ENCODE assay signal across 13 mouse cellular contexts in the genomic region with DNA sequence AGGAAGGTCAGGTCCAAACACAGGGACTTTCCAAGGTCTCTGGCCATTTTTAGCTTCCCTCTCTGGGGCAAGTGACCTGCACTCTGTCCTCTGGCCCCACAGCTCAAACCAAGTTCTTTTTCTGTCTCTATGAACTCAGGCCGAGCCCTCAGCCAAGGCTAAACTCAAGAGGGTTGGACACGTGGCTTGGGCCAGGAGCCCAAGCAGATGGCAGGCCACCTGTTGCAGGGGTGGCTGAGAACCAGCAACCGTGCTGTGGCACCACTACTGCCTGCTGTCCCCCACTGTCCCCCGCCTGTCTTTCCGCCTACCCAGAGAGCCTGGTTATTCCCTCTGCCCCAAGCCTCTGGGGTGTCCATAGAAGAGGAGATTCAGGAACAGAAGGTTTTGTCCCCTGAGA. TPM values are rescaled to one million over a fixed set of nuclear protein-coding genes. Genes with fewer than 3 reads are reported as not detected.
DNase-seq lines count a peak whose midpoint lies in the region; ATAC-seq and TF ChIP-seq lines count a peak whose summit lies in the region.
"Had no signal": no experiment of that assay in that cellular context is flagged by ENCODE, and none has a peak within 500 bp of the region (broad histone marks: within the 10 kb centered on the region; RNA-seq: fewer than 3 reads in every experiment).

No protein-coding gene starts in this region.

- intact Hi-C loops in gastrocnemius, adult 2 months (cut with DNase I): loop anchor here (1.0 to 10.0 kb wide), 2 partner anchors 14 to 51 kb away; partner anchors contain the start of gene Gse1

- H3K27ac ChIP-seq in forebrain, embryonic 14.5 days (ENCODE audit: low read depth, low read length): no peak overlapping the region
- H3K27ac ChIP-seq in forebrain, embryonic 15.5 days (replicated peaks): no peak overlapping the region
- no peak overlapping the region for H3K27ac ChIP-seq in midbrain, postnatal 0 days (ENCODE audit: low read depth, low read length)
- no peak overlapping the region for H3K27ac ChIP-seq in midbrain, embryonic 13.5 days
- H3K27ac ChIP-seq in gastrocnemius, adult 2 months: peak overlapping the region; percentile 75
- H3K27ac ChIP-seq in limb, embryonic 12.5 days: peak overlapping the region; percentile 35; the same call in 1 of the 2 replicates
- H3K27ac ChIP-seq: embryonic facial prominence, embryonic 12.5 days; kidney, postnatal 0 days had no signal

- H3K4me3 ChIP-seq in forebrain, embryonic 14.5 days (ENCODE audit: low read depth, low read length): no peak overlapping the region
- no peak overlapping the region for H3K4me3 ChIP-seq in forebrain, embryonic 15.5 days
- no peak overlapping the region for H3K4me3 ChIP-seq in midbrain, postnatal 0 days (ENCODE audit: low read depth, low read length)
- H3K4me3 ChIP-seq in midbrain, embryonic 13.5 days (replicated peaks): no peak overlapping the region
- no peak overlapping the region for H3K4me3 ChIP-seq in gastrocnemius, adult 2 months
- no peak overlapping the region for H3K4me3 ChIP-seq in limb, embryonic 12.5 days (replicated peaks)
- H3K4me3 ChIP-seq: embryonic facial prominence, embryonic 12.5 days had no signal

- DNase-seq in forebrain, embryonic 14.5 days (ENCODE audit: low spot score): peak; percentile 65
- peak; percentile 75 for DNase-seq in midbrain, postnatal 0 days (ENCODE audit: low spot score)
- DNase-seq in gastrocnemius, adult 2 months: peak; percentile 93
- no peak for DNase-seq in ovary, adult 18-20 months (ENCODE audit: low spot score)
- DNase-seq: midbrain, embryonic 14.5 days had no signal

- TF ChIP-seq CTCF in midbrain, postnatal 0 days (IDR thresholded peaks at IDR 0.05): no peak
- no peak for TF ChIP-seq CTCF in gastrocnemius, adult 2 months (IDR thresholded peaks at IDR 0.05)

- no peak overlapping the region for H3K4me2 ChIP-seq in forebrain, embryonic 14.5 days (ENCODE audit: low read length)
- H3K4me2 ChIP-seq in forebrain, embryonic 15.5 days (replicated peaks): no peak overlapping the region
- no peak overlapping the region for H3K4me2 ChIP-seq in midbrain, postnatal 0 days (ENCODE audit: low read depth, low read length, poor library complexity, severe bottlenecking)
- H3K4me2 ChIP-seq in midbrain, embryonic 13.5 days (replicated peaks): no peak overlapping the region
- H3K4me2 ChIP-seq in limb, embryonic 12.5 days: no peak overlapping the region
- H3K4me2 ChIP-seq: embryonic facial prominence, embryonic 12.5 days had no signal

- 0 out of 2 replicates have a peak, but pooled peaks cover 4% of the 10 kb centered on the region for H3K4me1 ChIP-seq in forebrain, embryonic 14.5 days (ENCODE audit: control insufficient read depth, insufficient read depth, low read length)
- H3K4me1 ChIP-seq in forebrain, embryonic 15.5 days: peaks cover 29% of the 10 kb centered on the region
- no peaks in the 10 kb centered on the region; the same call in 1 of the 2 replicates for H3K4me1 ChIP-seq in midbrain, postnatal 0 days (ENCODE audit: insufficient read depth, low read length)
- peaks cover 52% of the 10 kb centered on the region for H3K4me1 ChIP-seq in midbrain, embryonic 13.5 days (replicated peaks)
- H3K4me1 ChIP-seq in limb, embryonic 12.5 days (replicated peaks): peaks cover 62% of the 10 kb centered on the region

- ATAC-seq in forebrain, embryonic 14.5 days: no peak
- ATAC-seq in forebrain, embryonic 15.5 days (replicated peaks): no peak
- ATAC-seq in midbrain, postnatal 0 days (ENCODE audit: low FRiP score): no peak
- ATAC-seq in midbrain, embryonic 13.5 days: no peak
- ATAC-seq in limb, embryonic 12.5 days (ENCODE audit: insufficient number of reproducible peaks, insufficient read depth, low FRiP score, low TSS enrichment, low read depth): no peak
- ATAC-seq in megakaryocyte-erythroid progenitor cell, adult 5-6 weeks (replicated peaks; ENCODE audit: low FRiP score, low TSS enrichment, poor library complexity, severe bottlenecking): no peak

- H3K9me3 ChIP-seq in forebrain, embryonic 14.5 days (replicated peaks; ENCODE audit: control insufficient read depth, low read length): no peaks in the 10 kb centered on the region
- no peaks in the 10 kb centered on the region for H3K9me3 ChIP-seq in forebrain, embryonic 15.5 days
- no peaks in the 10 kb centered on the region for H3K9me3 ChIP-seq in midbrain, postnatal 0 days (ENCODE audit: low read length)
- H3K9me3 ChIP-seq in midbrain, embryonic 13.5 days: no peaks in the 10 kb centered on the region
- H3K9me3 ChIP-seq in limb, embryonic 12.5 days: no peaks in the 10 kb centered on the region
- H3K9me3 ChIP-seq: embryonic facial prominence, embryonic 12.5 days had no signal

- no peaks in the 10 kb centered on the region for H3K36me3 ChIP-seq in forebrain, embryonic 14.5 days (ENCODE audit: control insufficient read depth, insufficient read depth, low read length)
- H3K36me3 ChIP-seq in forebrain, embryonic 15.5 days: no peaks in the 10 kb centered on the region
- H3K36me3 ChIP-seq in midbrain, postnatal 0 days (ENCODE audit: insufficient read depth, low read length): no peaks in the 10 kb centered on the region
- H3K36me3 ChIP-seq in midbrain, embryonic 13.5 days: no peaks in the 10 kb centered on the region
- H3K36me3 ChIP-seq in limb, embryonic 12.5 days: no peaks in the 10 kb centered on the region
- H3K36me3 ChIP-seq: embryonic facial prominence, embryonic 12.5 days had no signal

- WGBS in forebrain, embryonic 14.5 days: 59% methylated on average over 5 of the region's 5 CpGs
- 49% methylated on average over 5 of the region's 5 CpGs for WGBS in forebrain, embryonic 15.5 days
- 61% methylated on average over 5 of the region's 5 CpGs for WGBS in midbrain, postnatal 0 days
- WGBS in midbrain, embryonic 13.5 days: 64% methylated on average over 5 of the region's 5 CpGs
- 73% methylated on average over 5 of the region's 5 CpGs for WGBS in limb, embryonic 12.5 days

- no peaks in the 10 kb centered on the region for H3K27me3 ChIP-seq in forebrain, embryonic 14.5 days (replicated peaks; ENCODE audit: control insufficient read depth, insufficient read depth, low read length)
- no peaks in the 10 kb centered on the region for H3K27me3 ChIP-seq in forebrain, embryonic 15.5 days
- H3K27me3 ChIP-seq in midbrain, postnatal 0 days (ENCODE audit: insufficient read depth, low read length): no peaks in the 10 kb centered on the region
- no peaks in the 10 kb centered on the region for H3K27me3 ChIP-seq in midbrain, embryonic 13.5 days
- H3K27me3 ChIP-seq in limb, embryonic 12.5 days: no peaks in the 10 kb centered on the region
- H3K27me3 ChIP-seq: embryonic facial prominence, embryonic 12.5 days had no signal

- H3K9ac ChIP-seq in forebrain, embryonic 14.5 days (ENCODE audit: low read length): no peak overlapping the region
- no peak overlapping the region for H3K9ac ChIP-seq in forebrain, embryonic 15.5 days (replicated peaks)
- H3K9ac ChIP-seq in midbrain, postnatal 0 days (replicated peaks; ENCODE audit: low read length, poor library complexity, severe bottlenecking): no peak overlapping the region
- H3K9ac ChIP-seq in midbrain, embryonic 13.5 days (replicated peaks): no peak overlapping the region
- H3K9ac ChIP-seq in limb, embryonic 12.5 days (replicated peaks): no peak overlapping the region
- H3K9ac ChIP-seq: embryonic facial prominence, embryonic 12.5 days had no signal

RNA-seq across cellular contexts. Expression of gene Gse1, which starts 14.3 kb away (rescaled TPM):
- polyA plus RNA-seq in forebrain, embryonic 14.5 days (2014; fragmentation: Nextera tagmentation; extraction: Ambion mirVana): 22.6 and 33.6 TPM in 2 replicates
- polyA plus RNA-seq in forebrain, embryonic 15.5 days (2015; fragmentation: Nextera tagmentation; extraction: Ambion mirVana): 31.3 and 32.7 TPM in 2 replicates
- 47.3 and 51.3 TPM in 2 replicates for total RNA-seq in midbrain, postnatal 0 days (2014; rRNA removed)
- polyA plus RNA-seq in midbrain, postnatal 0 days (2015; fragmentation: Nextera tagmentation; extraction: Ambion mirVana): 9.9 and 12.4 TPM in 2 replicates
- polyA plus RNA-seq in midbrain, embryonic 13.5 days (2015; fragmentation: Nextera tagmentation; extraction: Ambion mirVana): 22.3 and 22.5 TPM in 2 replicates
- 10 to 100 TPM; 26.5 to 37.3 TPM for total RNA-seq in gastrocnemius, adult 2 months (2021)
- polyA plus RNA-seq in limb, embryonic 12.5 days (2016; fragmentation: Nextera tagmentation; extraction: Ambion mirVana): 7.6 and 9.1 TPM in 2 replicates
- total RNA-seq in megakaryocyte-erythroid progenitor cell, adult 5-6 weeks (2014; fragmentation: Nextera tagmentation): 80.6 and 84.3 TPM in 2 replicates
- total RNA-seq in megakaryocyte-erythroid progenitor cell, adult 5-6 weeks (2017): 21.8 and 27.2 TPM in 2 replicates

RNA-seq across cellular contexts. Expression of gene Fam92b, which starts 36.7 kb away (rescaled TPM):
- polyA plus RNA-seq in forebrain, embryonic 14.5 days (2014; fragmentation: Nextera tagmentation; extraction: Ambion mirVana): 2.3 and 2.4 TPM in 2 replicates
- polyA plus RNA-seq in forebrain, embryonic 15.5 days (2015; fragmentation: Nextera tagmentation; extraction: Ambion mirVana): 0.88 and 1.2 TPM in 2 replicates
- 1.0 and 2.0 TPM in 2 replicates for total RNA-seq in midbrain, postnatal 0 days (2014; rRNA removed)
- polyA plus RNA-seq in midbrain, postnatal 0 days (2015; fragmentation: Nextera tagmentation; extraction: Ambion mirVana): 1.7 and 2.4 TPM in 2 replicates
- polyA plus RNA-seq in midbrain, embryonic 13.5 days (2015; fragmentation: Nextera tagmentation; extraction: Ambion mirVana): 2.3 and 2.4 TPM in 2 replicates
- not detected for total RNA-seq in gastrocnemius, adult 2 months (2021)
- polyA plus RNA-seq in limb, embryonic 12.5 days (2016; fragmentation: Nextera tagmentation; extraction: Ambion mirVana): not detected in 2 replicates
- total RNA-seq in megakaryocyte-erythroid progenitor cell, adult 5-6 weeks (2014; fragmentation: Nextera tagmentation): not detected in 2 replicates
- not detected in 2 replicates for total RNA-seq in megakaryocyte-erythroid progenitor cell, adult 5-6 weeks (2017)
- total RNA-seq: gastrocnemius, postnatal 4 days had no signal
- polyA plus RNA-seq: kidney, postnatal 0 days; limb, embryonic 14.5 days had no signal

Comparison
In these comparisons a context has a peak if more than half of its experiments do, and no peak if none do; other contexts are left out.
1. H3K27ac ChIP-seq: peak in gastrocnemius, adult 2 months (single experiment) and limb, embryonic 12.5 days (single experiment); none in forebrain, embryonic 14.5 days (single experiment), forebrain, embryonic 15.5 days (single experiment), midbrain, postnatal 0 days (single experiment) and midbrain, embryonic 13.5 days (single experiment).